Mouse (Mus musculus) c-Kit-positive CD71-negative TER-119-negative erythroid progenitor cells, embryonic 14.5 days (primary cell): Measurements from ENCODE around the gene Tcap.
"Not testable (repeated sequence)": the region's sequence is repeated elsewhere in the genome, so short reads cannot be mapped to it uniquely, and the experiment has no call there.

ENCODE experiments used
- DNase-seq: peaks from one replicate; pipeline ENCODE4 v3.0.0-alpha.2; 2013; ENCODE audit warnings: low read depth

Gene Tcap

GRCm38 (mm10) chr11:98381651-98382050 lies 2.0 kb upstream of the Tcap start:
- no peak for DNase-seq

- DNase-seq, result not testable (repeated sequence)
Measured at GRCm38 (mm10) chr11:98382405-98382804, 1.2 kb upstream of the Tcap start.

- no peak for DNase-seq
Measured at GRCm38 (mm10) chr11:98384216-98384615, 605 bp downstream of the Tcap start.

DNA sequence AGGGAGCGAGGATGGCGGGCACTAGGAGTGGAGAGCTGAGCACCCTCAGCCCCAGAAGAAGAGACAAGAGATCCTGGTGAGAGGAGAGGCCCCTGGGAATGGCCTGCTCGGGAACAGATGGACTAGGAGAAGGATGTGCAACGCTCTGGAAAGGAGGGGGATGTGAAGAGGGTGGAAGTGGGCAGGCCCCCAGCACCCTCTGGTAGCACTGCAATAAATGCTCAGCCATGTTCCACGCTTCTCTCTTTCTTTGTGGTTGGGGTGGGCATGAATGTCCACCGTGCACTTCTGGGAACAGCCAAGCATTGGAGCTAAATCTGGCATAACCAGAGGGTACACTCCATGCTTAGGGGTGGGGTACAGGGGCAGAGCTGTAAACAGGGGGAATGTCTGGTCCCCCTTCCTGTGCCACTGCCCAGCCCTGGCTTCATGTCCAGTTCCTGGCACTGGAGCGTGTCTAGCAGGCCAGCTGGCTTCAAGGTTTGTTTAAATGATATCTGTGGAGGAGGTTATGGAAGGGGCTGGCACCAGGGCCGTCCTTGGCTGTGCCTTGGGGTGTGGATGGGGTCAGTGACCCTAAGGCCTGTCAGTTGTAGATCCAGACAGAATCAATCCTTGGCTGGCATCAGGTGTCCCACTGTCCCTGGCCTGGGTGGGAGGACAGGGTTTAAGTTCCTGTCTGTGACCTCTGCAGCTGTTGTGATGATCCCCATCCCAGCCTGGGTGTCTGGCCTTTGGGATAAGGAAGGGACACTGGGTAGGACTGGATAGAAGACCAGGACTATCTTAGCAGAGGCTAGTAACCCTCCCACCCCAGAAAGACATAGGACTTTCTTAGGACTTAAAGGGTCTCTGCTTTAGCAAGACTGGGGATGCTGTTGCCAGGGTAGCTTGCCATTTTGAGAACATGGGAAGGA lies 1.4 kb downstream of the Tcap start:
- no peak for DNase-seq

DNA sequence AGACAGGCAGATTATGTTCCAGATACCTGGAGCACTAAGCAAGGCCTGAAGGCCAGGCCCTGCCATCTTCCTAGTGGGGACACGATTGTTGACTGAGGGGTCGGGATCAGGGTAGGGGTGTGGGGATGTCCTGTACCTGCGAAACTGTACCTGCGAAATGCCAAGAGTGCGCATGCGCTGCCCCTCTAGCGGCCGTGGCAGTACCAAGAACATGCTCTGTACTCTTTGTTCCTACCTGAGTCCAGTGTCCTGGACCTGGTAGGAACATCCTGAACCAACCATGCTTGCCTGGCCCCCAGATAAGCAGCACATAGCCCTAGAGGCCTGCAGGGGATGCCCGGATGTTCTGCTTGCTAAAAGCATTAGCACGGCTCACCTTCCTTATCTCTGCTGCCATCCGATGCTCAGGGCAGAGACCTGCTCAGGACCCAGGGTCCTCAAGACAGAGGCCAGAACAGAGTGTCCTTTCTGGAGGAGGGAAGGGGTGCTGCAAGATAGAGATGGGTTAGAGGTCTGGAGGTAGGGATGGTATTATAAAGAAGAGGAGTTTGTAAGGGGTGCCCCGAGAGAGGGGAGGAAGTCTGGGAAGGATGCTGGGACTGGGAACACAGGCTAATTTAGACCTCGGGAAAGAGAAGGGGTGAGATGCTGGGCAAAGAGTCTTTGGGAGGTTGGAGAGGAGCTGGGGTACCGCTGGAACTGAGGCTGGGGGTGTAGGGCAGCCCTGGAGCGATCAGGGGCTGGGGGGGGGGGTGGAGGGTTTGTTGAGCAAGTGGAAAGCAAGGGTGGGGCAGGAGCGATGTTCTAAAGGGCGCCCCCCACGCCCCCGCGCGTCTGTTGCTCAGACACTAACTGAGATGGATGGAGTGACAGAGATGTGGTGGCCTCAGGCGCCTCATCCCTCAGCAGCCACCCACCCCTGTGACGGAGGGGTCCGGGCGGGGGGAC lies 2.3 kb downstream of the Tcap start, which contains the start of gene Pnmt:
Gene Pnmt, plus strand, starts transcription at position 813 of the 948 bp plus-strand sequence.
- no peak for DNase-seq

GRCm38 (mm10) chr11:98386596-98386995 lies 3.0 kb downstream of the Tcap start:
- no peak for DNase-seq

GRCm38 (mm10) chr11:98387056-98387577 lies 3.5 kb downstream of the Tcap start:
- DNase-seq, result no peak

- no peak for DNase-seq
Measured at GRCm38 (mm10) chr11:98388282-98388681, 4.7 kb downstream of the Tcap start.

GRCm38 (mm10) chr11:98389221-98389780 lies 5.7 kb downstream of the Tcap start:
- DNase-seq, result peak; percentile 44

- DNase-seq, result no peak
Measured at GRCm38 (mm10) chr11:98390141-98390540, 6.5 kb downstream of the Tcap start.

GRCm38 (mm10) chr11:98392034-98392433 lies 8.4 kb downstream of the Tcap start:
- DNase-seq, result no peak

- no peak for DNase-seq
Measured at GRCm38 (mm10) chr11:98392645-98393044, 9.0 kb downstream of the Tcap start.

DNA sequence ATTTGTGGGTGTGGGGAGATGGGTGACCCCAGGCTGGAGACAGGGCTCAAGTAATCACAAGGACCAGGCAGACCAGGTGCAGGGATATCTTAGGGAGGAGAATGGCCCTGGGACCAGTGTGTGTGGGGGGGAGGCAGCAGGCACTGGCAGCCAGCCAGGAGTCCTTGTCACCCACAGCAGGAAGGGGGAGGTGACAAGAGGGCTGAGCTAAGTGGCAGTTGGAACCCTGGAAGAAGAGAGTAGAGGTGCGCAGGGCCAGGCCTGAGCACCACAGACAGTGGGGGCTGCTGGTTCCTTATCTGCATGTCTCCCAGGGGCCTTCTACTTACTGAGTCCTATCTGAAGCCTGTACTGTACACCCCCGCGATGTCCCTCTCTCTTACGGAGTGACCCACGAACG lies 9.7 kb downstream of the Tcap start:
- DNase-seq, result peak; percentile 49

- no peak for DNase-seq
Measured at GRCm38 (mm10) chr11:98394301-98394700, 10.7 kb downstream of the Tcap start.

DNA sequence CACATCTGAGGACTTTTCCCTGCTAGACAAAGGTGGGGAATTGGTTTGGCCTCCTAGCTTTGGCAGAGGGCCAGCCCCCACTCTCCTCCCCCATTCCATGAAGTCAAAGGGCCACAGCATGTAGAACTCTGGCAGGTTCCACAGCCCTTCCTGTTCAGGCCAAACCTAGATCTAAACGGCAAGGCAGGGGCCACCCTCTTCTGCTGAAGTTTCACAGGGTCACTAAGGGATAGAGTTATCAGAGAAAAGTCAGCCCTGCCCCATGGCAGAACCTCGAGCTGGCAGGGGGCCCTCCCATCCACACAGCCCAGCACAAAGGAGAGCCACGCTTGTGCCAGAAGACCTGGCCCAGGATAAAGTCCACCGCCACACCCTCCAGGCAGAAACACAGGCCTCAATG lies 11.4 kb downstream of the Tcap start:
- no peak for DNase-seq

GRCm38 (mm10) chr11:98397946-98398345 lies 14.3 kb downstream of the Tcap start:
- DNase-seq, result no peak

GRCm38 (mm10) chr11:98400161-98400726 lies 16.6 kb downstream of the Tcap start, which contains the start of gene Pgap3:
TSS of gene Pgap3 (minus strand) at chr11:98400490.
- DNase-seq, result peak; percentile 79

- DNase-seq, result no peak
Measured at GRCm38 (mm10) chr11:98400816-98401215, 17.2 kb downstream of the Tcap start.

DNA sequence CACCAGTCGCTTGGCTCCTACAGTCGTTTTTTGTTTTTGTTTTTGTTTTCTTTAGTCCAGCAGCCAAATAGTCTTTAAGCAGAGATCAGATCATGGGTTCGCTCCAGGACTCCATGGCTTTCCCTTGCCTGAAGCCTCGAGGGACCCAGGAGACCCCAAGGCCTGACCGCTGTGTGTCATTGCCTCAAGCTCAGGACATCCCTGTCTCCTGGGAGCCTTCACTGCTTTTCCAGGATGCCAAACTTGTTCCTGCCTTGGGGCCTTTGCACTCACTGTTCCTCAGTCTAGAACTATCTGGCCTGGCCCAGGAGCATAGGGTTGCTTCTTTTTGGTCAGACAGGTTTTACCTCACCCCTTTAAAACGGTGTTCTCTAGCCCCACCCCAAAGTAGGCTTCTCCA lies 23.0 kb downstream of the Tcap start:
- DNase-seq, result no peak

- DNase-seq, result no peak
Measured at GRCm38 (mm10) chr11:98408872-98409271, 25.3 kb downstream of the Tcap start.

GRCm38 (mm10) chr11:98409341-98409822 lies 25.8 kb downstream of the Tcap start:
- no peak for DNase-seq
